Mouse (Mus musculus): ENCODE results near the gene Shd. TPM values are rescaled to one million over a fixed set of nuclear protein-coding genes. Genes with fewer than 3 reads are reported as not detected.
A peak's percentile ranks its signal among the peaks of the same experiment; 100 is the strongest.
"Not testable (repeated sequence)": the region's sequence is repeated elsewhere in the genome, so short reads cannot be mapped to it uniquely, and the experiment has no call there.

Gene Shd
- polyA plus RNA-seq (2012; rRNA removed), result 1.0 and 1.7 TPM in 2 replicates

DNA sequence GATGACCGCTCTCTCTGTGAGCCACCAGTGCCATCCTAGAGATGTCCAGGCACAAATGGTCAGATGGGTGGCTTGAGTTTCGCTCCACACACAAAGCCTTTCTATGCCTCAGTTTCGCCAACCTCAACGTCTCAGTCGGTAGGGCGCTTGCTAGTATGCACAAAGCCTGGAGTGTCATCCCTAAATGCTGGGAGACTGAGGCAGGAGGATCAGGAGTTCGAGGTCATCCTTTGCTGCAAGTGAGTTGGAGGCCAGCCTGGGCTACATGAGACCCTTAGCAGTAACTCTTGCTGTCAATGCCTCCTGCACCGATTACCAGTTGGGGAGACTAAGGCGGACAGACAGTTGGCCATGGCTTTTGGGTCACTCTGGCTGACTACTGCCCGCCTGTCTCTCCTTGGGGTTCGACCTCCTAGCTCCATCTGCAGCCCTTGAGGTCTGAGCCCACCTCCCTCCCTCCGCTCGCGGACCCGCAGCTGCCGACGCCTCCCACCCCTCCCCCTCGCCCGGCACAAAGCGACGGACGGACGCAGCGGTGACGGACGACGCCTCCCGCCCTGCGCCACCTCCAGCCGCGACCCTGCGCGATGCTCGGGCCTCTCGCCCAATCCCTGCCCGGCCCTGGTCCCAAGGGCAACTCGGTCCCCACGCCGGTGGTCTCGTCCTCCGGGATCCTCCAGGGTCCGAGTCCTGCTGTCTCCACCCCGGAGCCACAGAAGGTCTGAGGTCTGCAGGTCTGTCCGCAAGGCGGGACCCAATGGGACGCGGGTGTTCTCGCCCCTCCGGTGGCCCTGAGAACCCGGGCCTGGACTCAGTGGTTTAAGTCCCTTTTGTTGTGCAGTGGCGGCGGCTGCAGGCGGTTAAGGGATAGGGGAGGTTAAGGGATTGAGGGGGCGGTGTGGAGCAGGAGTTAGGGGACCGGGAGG lies at the start of gene Shd:
TSS of gene Shd (plus strand) at position 502 of the 926 bp plus-strand sequence.
- DNase-seq (ENCODE audit: low spot score), result no peak

DNA sequence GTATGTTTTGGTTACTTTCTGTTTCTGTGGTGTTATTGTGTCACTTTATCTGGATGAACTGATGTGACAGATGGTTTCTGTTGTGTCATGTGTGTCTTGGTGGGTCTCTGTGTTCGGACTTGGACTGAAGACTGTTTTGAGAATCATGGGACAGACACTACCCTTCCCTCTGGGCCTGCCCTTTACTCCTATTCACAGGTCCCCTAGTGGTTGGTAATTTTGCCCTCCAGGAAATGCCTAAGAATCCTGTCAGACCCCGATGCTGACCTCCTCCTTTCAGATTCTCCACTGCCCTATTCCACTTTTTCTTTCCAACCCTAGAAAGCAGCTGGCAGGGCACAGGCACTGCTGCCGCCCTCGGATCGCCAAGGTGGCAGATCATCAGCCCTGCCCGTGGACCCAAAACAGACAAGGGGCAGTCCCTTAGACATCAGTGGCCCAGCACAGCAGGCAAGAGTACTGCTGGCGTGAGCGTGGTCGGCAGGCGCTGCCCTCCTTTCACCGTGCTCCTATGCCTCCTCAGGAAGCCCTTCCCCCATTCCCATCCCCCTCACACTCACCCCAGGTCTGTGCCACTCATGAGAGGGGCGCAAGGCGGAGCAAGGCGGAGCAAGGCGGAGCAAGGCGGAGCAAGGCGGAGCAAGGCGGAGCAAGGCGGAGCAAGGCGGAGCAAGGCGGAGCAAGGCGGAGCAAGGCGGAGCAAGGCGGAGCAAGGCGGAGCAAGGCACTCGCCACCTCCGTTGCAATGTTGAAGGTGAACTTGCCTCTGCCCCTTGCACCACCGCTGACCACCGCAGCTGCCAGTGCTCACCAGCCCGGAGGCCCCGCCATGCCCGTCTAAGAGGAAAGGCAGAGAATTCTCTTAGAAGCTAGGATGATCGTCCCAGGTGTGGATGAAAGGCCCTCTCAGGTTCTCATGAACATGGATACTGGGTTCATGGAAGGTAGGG lies 38.4 kb upstream of the Shd start:
- no peak for DNase-seq (ENCODE audit: low spot score)

DNA sequence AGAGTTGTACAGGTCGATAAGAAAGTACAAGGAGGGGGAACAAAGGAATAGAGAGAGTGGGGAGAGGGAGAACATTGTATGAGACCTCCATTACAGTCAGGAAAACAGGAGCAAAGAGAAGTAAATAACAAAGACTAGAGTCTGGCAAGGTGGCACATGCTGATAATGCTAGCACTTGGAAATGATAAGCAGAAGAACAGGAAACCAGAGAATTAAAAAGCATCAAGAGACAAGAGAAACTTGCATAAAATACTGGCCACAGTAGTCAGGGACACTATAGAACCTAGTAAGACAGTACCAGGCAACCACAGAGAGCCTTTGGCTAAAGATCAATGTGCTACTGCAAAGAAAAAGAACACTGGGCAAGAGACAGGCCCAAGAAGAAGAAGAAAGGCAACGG lies 37.6 kb upstream of the Shd start:
- DNase-seq (ENCODE audit: low spot score), result no peak

DNA sequence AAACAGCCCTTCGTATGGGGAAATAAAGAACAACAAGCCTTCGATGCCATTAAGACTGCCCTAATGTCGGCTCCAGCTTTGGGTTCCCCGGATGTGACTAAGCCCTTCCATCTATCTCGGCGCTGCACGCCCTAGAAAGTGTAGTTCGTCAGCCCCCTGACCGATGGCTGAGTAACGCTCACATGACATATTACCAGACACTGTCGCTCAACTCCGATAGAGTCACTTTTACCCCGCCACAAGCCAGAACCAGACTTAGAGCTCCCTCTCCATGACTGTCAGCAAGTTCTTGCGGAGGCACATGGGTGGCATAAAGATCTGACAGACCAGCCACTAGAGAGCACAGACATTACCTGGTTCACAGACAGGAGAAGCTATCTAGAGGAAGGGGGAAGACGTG lies 37.1 kb upstream of the Shd start:
- no peak for DNase-seq (ENCODE audit: low spot score)

DNA sequence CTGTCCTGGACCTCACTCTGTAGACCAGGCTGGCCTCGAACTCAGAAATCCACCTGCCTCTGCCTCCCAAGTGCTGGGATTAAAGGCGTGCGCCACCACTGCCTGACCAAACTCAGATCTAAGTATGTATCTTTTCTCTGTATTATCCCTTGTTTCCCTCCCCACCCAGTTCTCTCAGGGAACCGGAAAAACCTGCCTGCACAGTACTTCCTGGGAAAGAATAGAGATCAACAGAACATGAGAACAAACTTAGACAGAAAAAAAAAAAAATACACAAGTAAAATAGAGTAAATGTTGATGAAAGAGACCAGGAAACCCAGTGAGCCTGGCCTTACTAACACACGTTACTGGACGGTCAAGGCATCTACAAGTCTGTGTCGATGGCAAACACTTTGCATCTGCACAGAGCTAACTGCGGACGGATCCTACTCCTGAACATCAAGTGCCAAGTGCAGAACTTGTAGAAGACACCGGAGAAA lies 25.8 kb upstream of the Shd start:
- not testable (repeated sequence) for DNase-seq (ENCODE audit: low spot score)

DNA sequence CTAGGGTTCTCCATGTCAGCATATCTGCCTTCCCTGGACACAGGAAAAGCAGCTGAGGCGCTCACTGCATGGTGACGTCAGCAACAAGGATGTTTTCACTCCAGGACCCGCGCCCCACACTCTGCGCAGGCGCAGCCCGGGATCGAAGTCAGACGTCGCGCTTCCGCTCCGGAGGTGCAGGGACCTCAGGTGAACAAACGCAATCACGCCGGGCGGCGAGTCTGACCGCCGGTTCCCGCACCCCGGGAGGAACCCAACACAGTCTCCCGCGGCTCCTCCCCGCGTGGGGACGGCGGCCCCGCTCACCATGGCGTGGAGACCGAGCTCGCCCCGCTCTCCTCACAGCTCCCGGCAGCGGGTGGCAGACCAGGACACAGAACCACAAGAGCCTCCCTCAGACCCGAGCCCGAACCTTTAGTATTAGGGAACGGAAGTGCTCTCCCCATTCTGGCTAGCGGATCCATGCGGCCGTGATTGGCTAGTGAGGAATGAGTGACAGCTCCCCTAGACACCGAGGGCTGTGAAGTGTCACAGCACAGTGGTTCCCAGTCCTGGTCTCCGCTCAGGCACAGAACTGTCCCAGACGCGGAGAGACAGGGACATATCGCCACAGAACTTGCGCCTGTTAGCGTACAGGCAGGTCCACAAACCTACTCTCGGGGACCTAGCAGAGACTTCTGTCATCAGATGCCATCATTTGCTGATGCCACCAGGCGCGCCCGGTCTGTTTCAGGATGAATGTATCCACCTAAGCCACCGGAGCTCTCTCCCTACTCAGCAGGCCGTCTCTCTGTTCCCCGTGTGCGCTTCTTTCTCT lies 25.2 kb upstream of the Shd start:
- DNase-seq (ENCODE audit: low spot score), result peak; percentile 77

DNA sequence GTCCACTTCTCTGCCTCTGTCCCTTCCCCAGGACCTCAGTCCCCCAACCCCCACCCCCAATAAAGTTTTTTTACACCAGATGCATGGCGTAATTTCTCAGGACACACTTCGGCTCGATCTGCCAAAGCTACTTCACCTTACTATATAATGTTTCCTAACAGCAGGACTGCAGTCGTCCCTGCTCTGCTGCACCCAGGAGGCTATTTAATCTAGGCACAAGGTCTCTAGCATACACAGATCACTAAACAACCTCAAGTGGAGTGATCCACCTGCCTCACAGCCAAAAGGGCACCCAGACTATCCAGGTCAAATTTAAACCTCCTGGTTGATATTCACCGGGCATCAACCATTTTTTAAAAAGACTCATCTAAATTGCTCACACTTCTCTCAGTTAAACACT lies 24.6 kb upstream of the Shd start:
- no peak for DNase-seq (ENCODE audit: low spot score)

DNA sequence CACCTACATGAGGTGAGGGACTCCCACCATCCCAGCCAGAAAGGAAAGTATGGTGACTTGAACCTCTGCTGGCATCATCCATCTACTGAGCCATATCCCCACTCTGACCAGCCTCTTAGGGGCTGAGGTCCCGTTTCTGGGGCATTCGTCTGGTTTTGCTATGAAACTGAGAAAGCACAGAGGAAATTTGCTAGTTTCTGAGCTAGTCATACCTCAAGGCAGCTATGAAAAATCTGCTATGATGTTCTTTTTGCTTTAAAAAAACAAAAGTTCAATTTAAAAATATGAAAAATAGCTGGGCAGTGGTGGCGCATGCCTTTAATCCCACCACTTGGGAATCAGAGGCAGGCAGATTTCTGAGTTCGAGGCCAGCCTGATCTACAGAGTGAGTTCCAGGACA lies 21.6 kb upstream of the Shd start:
- DNase-seq (ENCODE audit: low spot score), result no peak

DNA sequence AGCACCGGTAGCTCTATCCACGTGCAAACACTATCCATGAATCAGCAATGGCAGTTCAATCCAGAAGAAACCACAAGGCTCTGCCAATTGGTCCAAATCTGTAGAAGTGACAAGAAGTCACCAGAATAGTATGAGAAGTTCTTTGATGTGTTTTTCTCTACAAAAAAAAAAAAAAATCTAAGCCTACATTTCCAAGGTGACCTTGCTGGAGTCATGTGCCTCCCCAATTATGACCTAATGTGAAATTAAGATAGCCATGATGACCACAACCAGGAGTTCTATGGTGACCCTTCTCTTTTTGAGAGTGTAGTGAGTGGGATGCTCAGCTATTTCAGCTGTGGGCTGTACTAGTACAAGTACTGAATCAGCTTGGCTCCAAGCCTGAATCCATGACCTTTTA lies 20.9 kb upstream of the Shd start, which contains the start of gene Zfp119b:
TSS of gene Zfp119b (minus strand) at position 101 of the 400 bp plus-strand sequence.
- DNase-seq (ENCODE audit: low spot score), result no peak

DNA sequence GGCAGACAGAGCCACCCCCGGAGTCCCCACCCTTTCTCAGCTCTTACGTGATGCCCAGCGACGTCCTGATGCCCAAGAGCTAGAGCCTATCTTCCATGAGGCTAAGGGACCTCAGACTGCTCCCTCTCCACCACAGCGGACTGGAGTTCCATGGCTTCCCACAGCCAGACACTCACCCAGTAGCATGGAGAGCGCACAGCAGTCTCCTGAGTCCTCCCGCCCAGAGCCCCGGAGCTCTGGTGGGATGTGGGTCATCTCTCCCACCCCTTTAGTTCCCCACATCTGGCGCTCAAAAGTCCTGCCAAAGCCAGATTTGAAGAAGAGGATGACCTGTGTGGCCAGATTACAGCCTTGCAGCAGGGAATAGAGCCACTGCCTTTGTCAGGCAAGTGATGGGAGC lies 19.7 kb upstream of the Shd start:
- no peak for DNase-seq (ENCODE audit: low spot score)

DNA sequence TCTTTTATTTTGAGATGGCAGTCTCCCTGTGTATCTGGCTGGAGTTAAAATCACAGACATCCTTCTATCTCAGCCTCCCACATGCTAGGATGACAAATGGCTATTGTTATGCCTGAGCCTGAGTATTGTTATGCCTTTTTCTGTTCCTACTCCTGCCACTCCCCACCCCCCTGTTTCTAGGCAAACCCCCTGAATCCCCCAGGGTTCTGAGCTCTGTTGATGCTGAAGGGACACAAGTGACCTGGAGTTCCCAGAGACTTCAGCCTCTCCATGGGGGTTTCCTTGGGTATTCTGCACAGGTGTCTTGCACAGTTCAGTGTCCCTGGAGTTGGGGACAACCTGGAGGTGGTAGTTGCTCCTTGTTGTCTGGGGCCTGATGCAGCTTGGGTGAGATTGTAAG lies 18.2 kb upstream of the Shd start:
- DNase-seq (ENCODE audit: low spot score), result no peak

DNA sequence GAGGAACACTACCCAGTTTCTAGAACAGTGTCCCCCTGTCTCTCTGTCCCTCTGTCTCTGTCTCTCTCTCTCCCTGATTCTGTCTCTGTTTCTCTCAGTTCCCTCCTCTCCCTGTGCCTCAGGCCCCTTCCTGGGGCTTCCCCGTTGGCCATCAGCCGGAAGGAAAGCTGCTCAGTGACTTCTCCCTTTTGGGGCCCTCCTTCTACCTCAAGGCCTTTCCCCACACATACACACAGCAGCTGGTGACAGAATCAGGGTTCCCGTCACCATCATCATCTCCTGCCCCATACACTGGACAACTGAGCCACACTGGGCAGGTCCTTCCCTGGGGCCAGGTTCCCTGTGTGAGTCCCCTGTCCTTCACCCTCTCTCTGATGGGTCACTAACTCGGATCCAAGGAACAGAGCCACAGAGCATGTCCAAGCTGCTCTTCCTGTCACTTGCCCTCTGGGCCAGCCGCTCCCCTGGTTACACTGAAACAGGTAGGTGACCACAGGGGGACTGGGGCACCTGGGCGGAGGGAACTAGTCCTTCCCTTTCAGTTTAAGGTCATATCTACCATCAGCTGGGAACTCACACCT lies 17.7 kb upstream of the Shd start, which contains the start of gene Ebi3:
TSS of gene Ebi3 (plus strand) at position 194 of the 581 bp plus-strand sequence.
- no peak for DNase-seq (ENCODE audit: low spot score)

DNA sequence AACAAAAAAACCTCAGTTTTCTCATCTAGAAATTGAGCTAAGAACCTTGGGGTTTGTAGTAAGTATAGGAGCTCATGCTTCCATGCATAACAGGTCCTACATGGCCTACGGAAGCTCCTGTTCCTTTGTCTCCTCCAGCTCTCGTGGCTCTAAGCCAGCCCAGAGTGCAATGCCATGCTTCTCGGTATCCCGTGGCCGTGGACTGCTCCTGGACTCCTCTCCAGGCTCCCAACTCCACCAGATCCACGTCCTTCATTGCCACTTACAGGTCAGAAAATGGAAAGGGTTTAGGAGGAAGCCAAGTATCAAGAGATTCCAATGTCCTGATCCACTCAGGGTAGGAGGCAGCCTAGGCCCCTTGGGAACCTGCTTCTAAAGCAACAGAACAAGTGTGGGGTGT lies 16.5 kb upstream of the Shd start:
- DNase-seq (ENCODE audit: low spot score), result no peak

DNA sequence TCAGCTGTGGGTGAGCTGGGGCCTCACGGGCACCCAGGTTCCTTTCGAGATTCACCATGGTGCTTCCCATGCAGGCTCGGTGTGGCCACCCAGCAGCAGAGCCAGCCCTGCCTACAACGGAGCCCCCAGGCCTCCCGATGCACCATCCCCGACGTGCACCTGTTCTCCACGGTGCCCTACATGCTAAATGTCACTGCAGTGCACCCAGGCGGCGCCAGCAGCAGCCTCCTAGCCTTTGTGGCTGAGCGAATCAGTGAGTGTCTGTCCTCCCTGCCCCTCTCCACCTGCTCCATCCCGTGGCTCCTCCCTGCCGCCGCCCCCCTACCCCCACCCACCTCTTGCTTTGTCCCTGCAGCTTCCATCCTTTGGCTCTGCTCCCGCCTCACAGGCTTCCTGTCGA lies 16.0 kb upstream of the Shd start:
- DNase-seq (ENCODE audit: low spot score), result no peak

DNA sequence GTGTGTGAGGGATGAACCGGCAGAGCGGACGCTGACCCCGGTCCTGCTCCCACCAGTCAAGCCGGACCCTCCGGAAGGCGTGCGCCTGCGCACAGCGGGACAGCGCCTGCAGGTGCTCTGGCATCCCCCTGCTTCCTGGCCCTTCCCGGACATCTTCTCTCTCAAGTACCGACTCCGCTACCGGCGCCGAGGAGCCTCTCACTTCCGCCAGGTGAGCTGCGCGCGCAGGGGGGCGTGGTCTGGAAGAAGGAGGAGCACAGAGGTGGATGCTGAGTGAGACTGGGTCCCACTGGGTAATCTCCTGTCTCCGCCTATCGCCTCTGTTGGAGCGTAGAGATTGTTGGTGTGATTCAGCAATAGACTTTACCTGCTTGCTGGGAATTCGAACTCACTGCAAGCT lies 14.1 kb upstream of the Shd start:
- DNase-seq (ENCODE audit: low spot score), result peak; percentile 65

DNA sequence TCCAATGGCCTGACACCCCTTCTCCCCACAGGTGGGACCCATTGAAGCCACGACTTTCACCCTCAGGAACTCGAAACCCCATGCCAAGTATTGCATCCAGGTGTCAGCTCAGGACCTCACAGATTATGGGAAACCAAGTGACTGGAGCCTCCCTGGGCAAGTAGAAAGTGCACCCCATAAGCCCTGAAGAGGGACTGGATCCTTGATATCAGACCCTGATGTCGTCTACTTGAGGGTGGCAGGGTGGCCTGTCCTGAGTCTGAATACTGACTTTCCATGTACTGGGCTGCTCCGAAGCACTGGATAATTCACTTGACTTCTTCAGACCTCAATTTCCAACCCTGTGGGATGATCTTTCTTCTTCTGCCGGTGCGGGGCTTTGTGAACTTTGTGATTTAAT lies 13.7 kb upstream of the Shd start:
- no peak for DNase-seq (ENCODE audit: low spot score)

DNA sequence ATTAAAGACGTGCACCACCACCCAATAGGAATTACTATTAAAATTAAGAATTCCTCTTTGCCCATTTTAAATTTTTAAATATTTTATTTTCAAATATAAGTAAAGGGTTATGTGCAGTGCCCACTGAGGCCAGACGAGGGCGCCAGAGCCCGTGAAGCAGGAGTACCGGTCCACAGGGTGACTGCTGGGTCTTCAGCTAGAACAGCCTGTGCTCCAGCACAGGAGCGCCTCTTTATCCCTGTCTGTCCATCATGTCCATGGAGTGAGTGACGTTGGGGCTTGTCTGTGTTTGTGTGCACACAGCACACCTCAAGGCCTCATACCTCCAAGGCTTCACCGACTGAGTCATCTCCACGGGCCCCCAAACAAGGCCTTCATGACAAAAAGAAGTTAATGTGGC lies 13.1 kb upstream of the Shd start:
- no peak for DNase-seq (ENCODE audit: low spot score)

DNA sequence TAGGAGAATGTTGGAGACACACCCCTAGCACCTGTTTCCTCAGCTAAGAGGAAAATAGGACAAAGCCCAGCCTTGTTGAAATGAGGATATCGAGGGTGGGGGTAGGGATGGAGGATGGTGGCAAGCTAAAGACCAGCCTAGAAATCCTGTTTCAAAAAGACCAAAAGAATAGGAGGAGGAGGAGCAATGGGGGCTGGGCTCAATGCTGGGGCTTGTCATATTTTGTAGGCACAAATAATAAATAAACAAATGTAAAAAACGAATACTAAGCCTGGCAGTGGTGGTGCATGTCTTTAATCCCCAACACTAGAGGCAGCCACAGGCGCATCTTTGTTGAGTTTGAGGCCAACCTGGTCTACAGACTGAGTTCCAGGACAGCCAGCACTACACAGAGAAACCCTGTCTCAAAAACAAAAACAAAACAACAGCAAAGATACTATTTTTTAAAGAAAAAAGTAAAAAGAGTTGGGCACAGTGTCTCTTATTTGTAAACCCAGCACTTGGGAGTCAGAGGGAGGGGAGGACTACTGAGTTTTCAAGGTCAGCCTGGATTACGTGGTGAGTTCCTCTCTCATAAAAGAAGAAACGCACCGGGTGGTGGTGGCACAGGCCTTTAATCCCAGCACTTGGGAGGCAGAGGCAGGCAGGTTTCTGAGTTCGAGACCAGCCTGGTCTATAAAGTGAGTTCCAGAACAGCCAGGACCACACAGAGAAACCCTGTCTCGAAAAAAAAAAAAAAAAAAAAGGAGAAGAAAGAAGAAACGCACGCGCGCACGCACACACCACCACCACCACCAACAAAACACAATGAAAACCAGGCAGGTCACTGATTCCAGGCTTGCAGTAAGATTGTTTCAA lies 12.3 kb upstream of the Shd start:
- DNase-seq (ENCODE audit: low spot score), result no peak

DNA sequence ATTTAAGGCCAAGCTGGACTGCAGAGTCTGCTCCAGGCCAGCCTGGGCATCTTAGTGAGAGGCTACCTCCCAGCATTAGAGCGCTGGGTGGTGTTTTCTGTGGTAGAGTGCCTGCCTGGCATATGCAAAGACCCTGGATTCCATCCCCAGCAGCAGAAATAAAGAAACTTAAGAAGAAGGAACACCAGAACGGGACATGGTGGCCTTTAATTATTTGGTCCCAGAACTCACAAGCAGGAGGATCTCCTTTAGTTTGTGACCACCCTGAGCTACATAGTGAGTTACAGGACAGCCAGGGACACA lies 11.7 kb upstream of the Shd start:
- DNase-seq (ENCODE audit: low spot score), result no peak

All from urinary bladder, adult 2 months (tissue).